Mouse (Mus musculus) bone marrow, adult 2 months (tissue): ENCODE results near the gene Smyd3.

Experiments
- CTCF ChIP-seq: fragments of 200-500 bp; IDR thresholded peaks from 2 replicates; pipeline ENCODE4 v1.5.1; 2011; ENCODE audit warnings: low read length, control low read depth; ENCODE audit not compliant: control insufficient read depth, insufficient read depth
- POLR2A ChIP-seq: fragments of 200-500 bp; IDR thresholded peaks from 2 replicates; pipeline ENCODE4 v1.6.1; 2011; ENCODE audit warnings: low read depth, mild to moderate bottlenecking, control low read depth, low read length, borderline replicate concordance; ENCODE audit not compliant: control insufficient read depth

DNA sequence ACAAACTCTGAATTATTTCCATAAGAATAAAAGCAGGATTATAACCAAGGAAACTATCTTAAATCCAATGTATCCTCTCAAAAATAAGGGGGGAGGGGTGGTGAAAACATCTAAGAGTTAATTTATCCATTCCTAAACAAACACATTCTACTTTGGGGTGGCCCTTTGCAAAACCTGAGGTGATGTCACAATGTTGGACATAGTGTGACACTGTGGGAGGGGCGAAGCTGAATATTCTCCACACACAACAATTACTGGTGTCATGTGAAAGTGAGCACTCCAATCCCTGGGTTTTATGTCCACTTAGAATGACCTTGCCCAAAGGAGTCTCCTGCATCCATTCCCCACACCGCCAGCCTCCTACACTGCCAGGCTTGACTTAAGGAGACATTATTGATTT lies 580.9 kb downstream of the Smyd3 start:
- no peak for TF ChIP-seq POLR2A
- no peak for TF ChIP-seq CTCF
